Mouse (Mus musculus) ovary, adult 18-20 months (tissue): ENCODE measurements around the gene Lysmd4.
A peak's percentile ranks its signal among the peaks of the same experiment; 100 is the strongest.

Experiments
- DNase-seq: peaks from one replicate; pipeline ENCODE4 v3.0.0; 2022; ENCODE audit warnings: low spot score, mixed read lengths

Lysmd4 gene

DNA sequence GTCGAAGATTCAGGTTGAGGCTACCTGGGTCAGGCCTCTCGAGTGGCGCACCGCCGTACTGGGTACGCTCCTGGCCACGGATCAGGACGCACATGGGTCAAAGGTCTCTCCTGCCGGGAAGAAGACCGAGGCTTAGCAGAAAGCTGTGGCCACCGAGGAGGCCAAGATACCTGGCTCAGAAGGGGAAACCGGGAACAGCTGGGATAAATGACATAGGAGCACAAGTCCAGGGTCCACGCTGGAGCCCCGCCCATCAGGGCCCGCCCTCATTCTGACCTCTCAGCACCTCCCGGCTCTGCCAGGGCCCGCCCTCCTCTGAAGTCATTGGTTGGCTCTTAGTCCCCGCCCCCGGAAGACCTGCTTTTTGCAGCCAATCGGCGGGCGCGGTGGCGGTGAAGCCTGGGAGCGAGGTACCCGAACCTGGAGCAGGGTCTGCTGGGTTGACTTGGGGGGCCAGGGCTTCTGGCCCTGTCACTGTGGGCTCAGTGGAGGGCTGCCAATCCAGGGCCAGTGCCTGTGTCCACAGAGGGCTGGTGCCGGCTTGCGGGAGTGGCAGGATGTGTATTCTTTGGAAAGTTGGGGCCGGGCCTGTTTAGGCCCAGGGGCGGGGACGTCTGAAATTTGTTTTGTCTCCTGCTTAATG is at the start of gene Lysmd4:
Lysmd4 (plus strand) TSS at position 325 of the 643 bp plus-strand sequence.
- DNase-seq, result peak; percentile 92

DNA sequence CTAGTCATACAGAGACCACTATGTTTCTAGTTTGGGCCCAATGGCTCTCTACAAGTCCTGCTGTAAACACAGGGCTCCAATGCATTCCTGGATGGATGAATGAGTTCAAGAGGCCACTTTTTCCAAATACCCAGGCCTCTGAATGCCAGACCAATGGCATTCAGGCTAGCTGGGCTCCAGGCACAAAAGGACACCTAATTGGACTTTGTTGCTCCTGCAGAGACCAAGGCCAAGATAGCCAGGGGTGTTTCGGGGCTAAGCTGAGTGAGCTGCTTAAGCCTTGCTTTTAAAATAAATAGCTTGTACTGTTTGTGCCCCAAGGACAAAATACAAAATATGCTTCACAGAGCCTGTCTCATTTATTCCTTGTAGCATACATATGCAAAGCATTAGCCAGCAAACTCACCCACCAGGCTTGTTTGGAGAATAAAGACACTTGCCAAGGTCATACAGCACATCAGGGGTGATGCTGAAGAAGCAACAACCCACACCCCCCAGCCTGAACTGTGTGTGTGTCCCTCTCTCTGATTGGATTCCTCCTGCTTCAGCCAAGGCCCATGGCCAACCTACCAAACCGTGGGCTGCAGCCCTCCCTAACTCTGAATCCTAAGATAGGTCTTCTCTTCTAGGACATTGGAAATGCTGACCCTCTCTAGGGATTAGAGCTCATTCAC is 48.7 kb upstream of the Lysmd4 start:
- peak; percentile 62 for DNase-seq

DNA sequence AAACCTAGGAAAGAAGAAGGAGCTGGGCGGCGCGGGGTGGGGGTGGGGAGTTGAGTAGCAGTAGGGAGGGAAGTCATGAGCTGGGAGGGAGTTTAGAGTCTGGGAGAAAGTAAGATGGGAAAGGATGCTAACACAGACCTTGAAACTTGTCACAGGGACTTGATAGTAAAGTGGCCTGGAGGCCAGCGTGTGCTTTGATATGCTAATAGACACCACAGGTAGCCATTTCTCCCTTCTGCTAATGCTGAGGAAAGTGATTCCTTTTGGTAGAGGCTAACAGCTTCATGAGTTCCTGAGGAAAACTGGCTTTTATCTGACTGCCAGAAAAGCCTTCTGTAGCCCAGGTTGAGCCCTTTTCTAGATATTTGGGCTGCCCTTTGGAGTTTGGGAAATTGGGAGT is 38.6 kb upstream of the Lysmd4 start:
- DNase-seq, result no peak

DNA sequence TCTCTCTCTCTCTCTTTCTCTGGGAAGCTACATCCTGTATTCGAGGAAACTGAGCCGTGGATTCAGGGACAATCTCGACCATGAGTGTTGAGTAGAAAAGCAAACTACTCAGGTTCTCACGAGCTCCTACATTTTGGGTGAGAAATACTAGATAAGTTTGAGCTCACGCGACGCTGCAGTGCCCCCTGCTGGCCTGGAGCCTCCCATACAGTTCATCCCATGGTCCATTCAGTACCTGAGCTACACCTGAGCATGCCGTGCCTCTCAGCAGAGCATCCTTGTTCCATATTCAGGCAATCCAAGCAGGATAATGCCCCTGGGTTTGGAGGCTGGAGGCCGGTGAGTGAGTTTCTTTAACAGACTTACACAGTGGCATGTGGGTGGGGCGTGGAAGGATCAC is 22.9 kb upstream of the Lysmd4 start:
- DNase-seq, result no peak

DNA sequence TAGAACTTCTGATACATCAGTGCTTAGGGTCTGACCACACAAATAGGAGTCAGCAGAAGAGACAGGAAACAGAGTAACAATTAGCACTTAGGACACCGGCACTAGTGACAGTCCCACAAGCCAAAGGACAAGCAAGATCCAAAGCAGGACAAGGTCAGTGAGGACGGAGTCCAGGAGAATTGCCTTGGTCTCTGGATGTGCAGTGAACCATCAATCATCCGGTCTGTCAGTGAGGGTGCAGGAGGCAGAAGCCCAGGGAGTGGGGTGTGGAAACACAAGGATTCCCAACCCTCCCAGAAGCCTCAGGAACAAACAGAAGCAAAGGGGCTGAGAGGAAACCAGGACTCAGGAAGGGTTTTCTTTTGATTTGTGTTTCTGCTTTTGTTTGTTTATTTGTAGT is 18.7 kb upstream of the Lysmd4 start:
- DNase-seq, result no peak

- DNase-seq, result no peak
Observed at GRCm38 (mm10) chr7:67205734-67206425, 16.5 kb upstream of the Lysmd4 start.

- DNase-seq, result no peak
Observed at GRCm38 (mm10) chr7:67206496-67206895, 15.8 kb upstream of the Lysmd4 start.

DNA sequence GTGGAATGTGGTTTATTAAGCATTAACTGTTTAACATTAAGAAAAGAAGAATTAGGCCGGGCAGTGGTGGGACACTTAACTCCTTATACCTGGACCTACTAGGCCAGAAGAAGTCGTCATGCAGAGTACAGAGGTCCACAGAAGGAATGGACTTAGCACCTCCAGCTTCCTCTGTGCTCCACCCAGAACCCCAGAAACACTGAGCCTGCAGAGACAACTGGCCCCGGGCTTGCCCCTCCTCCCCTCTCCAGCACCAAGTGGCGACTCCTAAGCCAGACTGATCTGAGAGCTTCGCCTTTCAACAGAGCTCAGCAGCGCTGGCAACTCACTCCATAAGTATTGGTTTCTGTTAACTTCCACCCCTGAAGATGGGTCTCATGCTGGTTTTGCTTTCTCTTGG is 14.6 kb upstream of the Lysmd4 start:
- DNase-seq, result no peak

DNA sequence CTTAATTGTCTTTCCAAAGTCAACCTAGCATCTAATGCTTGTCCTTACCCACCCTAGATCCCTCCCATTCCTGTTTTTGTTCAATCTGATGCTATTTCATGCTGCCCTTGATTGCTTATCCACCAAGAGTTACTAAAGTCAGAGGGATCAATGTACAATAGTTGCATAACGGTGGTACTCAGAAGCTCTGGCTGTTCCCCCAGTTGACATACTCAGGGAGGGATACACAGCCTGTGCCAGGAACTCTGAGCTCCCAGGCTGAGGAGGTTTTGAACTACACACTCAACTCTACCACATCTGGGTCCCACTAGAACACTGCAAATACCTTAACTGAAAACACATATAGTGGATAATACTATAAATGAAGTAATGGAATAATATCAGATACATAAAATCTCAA is 14.0 kb upstream of the Lysmd4 start:
- DNase-seq, result no peak

- no peak for DNase-seq
Observed at GRCm38 (mm10) chr7:67210004-67210833, 12.1 kb upstream of the Lysmd4 start.

- no peak for DNase-seq
Observed at GRCm38 (mm10) chr7:67211341-67211740, 11.0 kb upstream of the Lysmd4 start.

DNA sequence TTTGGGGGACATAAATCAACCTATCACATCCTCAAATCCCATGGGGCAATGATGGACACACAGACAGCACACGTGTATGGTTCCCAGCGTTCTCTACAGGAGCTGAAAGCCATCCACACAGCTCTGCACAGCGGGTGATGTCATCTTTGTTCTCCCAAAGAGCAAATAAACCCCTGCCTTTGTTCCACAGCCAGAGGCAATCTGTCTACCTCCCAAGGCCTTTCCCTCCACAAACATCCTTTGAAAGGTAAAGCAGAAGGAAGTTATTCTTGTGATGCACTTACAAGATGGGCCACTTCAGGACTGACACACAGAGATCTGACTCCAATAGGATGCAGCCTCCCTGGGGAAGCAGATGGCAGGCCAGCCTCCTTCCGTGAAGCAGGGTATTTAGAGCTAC is 10.4 kb upstream of the Lysmd4 start:
- no peak for DNase-seq

GRCm38 (mm10) chr7:67213589-67213988 is 8.8 kb upstream of the Lysmd4 start:
- DNase-seq, result no peak

DNA sequence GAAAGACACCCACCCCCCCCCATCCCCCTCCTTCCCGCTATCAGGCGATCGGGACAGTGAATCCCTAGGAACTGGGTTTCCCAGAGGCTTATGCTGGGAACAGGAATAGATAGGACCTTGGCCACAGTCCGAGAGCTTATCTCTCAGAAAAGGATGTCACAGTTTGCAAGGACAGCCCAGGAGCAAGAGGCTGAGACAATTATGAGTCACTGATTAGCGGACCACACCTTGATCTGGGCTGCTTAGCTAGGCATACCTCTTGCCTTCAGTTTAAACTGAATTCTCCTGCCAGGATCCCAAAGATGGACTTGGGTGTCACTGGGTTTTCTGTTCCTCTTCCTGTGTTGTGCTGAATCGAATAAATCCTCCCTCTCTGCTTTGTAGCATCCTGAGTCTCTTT is 6.0 kb upstream of the Lysmd4 start:
- no peak for DNase-seq

GRCm38 (mm10) chr7:67217025-67217424 is 5.3 kb upstream of the Lysmd4 start:
- no peak for DNase-seq

DNA sequence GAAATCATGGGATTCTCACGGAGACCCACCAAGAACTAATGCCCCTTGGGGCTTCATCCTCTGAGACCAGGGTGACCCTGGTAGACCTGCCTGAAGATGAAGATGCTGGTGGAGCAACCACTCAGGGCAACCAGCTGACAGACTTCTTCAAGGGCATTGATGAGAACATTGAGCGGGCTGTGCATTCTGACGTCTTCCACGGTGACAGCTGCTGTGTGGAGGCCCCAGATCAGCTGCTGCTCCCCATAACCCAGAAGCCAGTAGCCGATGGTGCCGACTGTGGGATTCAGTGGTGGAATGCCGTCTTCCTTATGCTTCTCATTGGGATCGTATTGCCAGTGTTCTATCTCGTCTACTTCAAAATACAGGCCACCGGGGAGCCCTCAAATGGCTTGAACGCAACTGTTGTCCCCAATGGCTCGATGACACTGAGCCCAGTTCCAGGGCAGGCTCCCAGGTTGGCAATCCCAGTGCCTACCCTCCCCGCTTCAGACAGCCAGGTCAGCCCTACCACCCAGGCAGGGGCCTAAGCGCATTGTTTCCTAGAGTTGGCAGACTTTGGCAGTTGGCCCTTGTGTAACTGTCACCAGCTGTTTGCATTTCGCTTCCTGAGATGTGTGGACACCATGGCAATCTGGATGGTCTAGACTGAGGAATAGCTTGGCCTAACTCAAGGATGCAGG is 3.7 kb downstream of the Lysmd4 start:
- no peak for DNase-seq

GRCm38 (mm10) chr7:67227538-67227937 is 5.2 kb downstream of the Lysmd4 start:
- no peak for DNase-seq

DNA sequence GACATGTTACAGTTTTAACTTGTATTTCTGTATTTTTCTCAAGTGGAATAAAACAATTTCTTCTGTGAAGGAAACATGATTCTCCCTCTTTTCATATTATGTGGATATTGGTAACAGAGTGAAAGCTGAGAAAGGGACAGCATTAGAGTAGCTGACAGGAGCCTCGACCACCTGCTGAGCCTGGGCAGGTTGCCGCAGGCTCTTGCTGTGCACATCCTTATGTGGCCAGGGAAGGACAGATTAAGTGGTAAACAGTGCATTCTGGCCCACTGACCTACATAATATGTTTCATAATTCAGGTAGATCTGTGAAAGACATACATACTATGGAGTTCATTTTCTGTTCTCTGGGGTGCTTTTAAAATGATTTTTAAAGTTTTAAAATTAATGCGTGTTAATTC is 6.0 kb downstream of the Lysmd4 start:
- DNase-seq, result no peak

DNA sequence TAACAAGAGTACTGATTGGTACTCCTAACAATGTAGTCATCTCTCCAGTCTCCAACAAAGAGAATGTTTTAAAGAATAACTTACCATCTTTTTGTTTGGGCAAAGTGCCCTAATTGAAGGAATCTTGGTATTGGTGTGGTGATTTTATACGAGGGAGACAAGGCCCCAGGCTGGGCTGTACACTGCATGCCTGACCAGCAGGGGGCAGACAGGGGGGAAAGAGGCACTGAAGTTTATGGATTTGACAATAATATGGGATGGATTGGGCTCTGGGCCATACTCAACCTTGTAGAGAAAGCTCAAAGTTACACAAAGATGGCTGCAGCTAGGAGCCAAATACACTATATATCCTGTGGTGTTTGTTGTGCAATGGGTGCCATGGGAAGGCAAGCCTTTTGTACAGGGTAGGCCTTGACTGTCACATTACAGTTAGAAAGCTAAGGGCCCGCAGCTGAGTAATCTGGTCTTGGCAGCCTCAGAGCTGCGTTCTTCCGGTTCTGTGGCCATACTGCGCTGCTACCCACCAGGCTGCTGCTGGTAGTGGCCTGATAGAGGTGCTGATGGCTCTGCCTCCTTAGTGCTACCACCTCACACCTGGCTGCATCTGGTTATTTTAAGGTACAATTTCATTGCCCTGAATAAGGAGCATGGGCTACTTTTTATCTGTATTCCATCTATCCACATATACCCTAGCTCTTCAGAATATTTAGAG is 6.7 kb downstream of the Lysmd4 start:
- no peak for DNase-seq

- DNase-seq, result no peak
Observed at GRCm38 (mm10) chr7:67229701-67230100, 7.4 kb downstream of the Lysmd4 start.

- DNase-seq, result no peak
Observed at GRCm38 (mm10) chr7:67230221-67230620, 7.9 kb downstream of the Lysmd4 start.
